Mouse (Mus musculus) liver, adult 2 months (tissue): Measurements from ENCODE around the gene Eva1b.

Source experiments
- CTCF ChIP-seq: fragments of 200-500 bp; IDR thresholded peaks from 2 replicates; pipeline ENCODE4 v1.5.1; 2011; ENCODE audit warnings: low read depth, low read length, control low read depth
- POLR2A ChIP-seq: fragments of 200-500 bp; IDR thresholded peaks from 2 replicates; pipeline ENCODE4 v1.6.1; 2011; ENCODE audit warnings: low read length, control low read depth; ENCODE audit not compliant: insufficient read depth; ENCODE audit errors: extremely low read depth

GRCm38 (mm10) chr4:126181170-126181957, 33.8 kb downstream of the Eva1b start:
- TF ChIP-seq CTCF (peak; percentile 84), POLR2A (no peak)
